Mouse (Mus musculus) myocyte (in vitro differentiated cells): ENCODE measurements around the gene Gatd1.
A peak's percentile ranks its signal among the peaks of the same experiment; 100 is the strongest.

Experiments
- POLR2A ChIP-seq: IDR thresholded peaks from one replicate; pipeline ENCODE4 v1.6.1; 2011; ENCODE audit warnings: low read depth, mild to moderate bottlenecking, control low read depth, moderate library complexity; ENCODE audit not compliant: insufficient read length
- SRF ChIP-seq: IDR thresholded peaks from one replicate; pipeline ENCODE4 v1.6.1; 2011; ENCODE audit warnings: low read depth; ENCODE audit not compliant: control insufficient read depth, insufficient read length

GRCm38 (mm10) chr7:141451928-141452327, 38.0 kb upstream of the Gatd1 start:
- TF ChIP-seq POLR2A: peak; percentile 24
- no peak for TF ChIP-seq SRF
